Mouse (Mus musculus) lung, adult 2 months (tissue): ENCODE data around the gene Tead1. TPM values are rescaled to one million over a fixed set of nuclear protein-coding genes. Genes with fewer than 3 reads are reported as not detected.

ENCODE experiments used
- DNase-seq: peaks from one replicate; pipeline ENCODE4 v3.0.0; 2022
- H3K4me1 ChIP-seq: fragments of 200-500 bp; 2 replicates; pipeline ENCODE4 v1.6.1; 2011; ENCODE audit warnings: low read length; ENCODE audit not compliant: control insufficient read depth, insufficient read depth
- H3K4me3 ChIP-seq: fragments of 200-500 bp; replicated peaks from 2 replicates; pipeline ENCODE3; 2011; ENCODE audit warnings: low read depth, mild to moderate bottlenecking, control low read depth, low read length; ENCODE audit errors: extremely low read depth
- CTCF ChIP-seq: fragments of 200-500 bp; IDR thresholded peaks from 2 replicates; pipeline ENCODE4 v1.5.1; 2011; ENCODE audit warnings: mild to moderate bottlenecking, low read length, control low read depth; ENCODE audit not compliant: insufficient read depth
- POLR2A ChIP-seq: fragments of 200-500 bp; IDR thresholded peaks from 2 replicates; pipeline ENCODE4 v1.6.1; 2011; ENCODE audit warnings: low read depth, mild to moderate bottlenecking, control low read depth, low read length, borderline replicate concordance; ENCODE audit errors: extremely low read depth
- WGBS: fragments of 180-500 bp; shearing (Covaris S2); methylation state at CpG from one replicate; pipeline ENCODE4 v1.1.7; 2018; 5-methylcytosine and 5-hydroxymethylcytosine counted together
- polyA plus RNA-seq: library from polyadenylated mRNA; depleted of rRNA; stranded (reverse); fragments of >200 nt; gene quantifications from 2 replicates; pipeline ENCODE4 v1.2.3, GENCODE M21; 2012

Gene Tead1
- polyA plus RNA-seq, 1 experiment, result 45.9 TPM

DNA sequence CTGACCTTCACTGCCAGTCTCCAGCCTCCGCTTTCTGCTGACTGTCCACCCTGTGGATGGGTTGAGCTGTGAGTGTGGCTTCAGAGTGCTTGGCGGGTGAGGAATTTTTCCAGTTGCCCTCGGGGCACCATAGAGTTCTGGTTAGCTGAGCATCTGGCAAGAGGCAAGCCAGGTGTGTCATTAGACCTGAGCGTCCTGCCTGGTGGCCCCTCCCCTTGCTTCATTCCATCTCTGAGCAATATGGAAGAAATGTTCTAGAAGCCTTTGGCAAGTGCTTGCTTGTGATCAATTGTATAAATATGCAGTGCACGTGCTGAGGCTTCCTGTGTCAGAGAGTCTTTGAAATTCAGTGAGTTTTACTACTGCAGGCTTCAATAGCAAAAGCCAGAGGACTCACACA lies 21.0 kb downstream of the Tead1 start:
- TF ChIP-seq CTCF, result no peak
- no peak for TF ChIP-seq POLR2A
- WGBS, result 60% methylated on average over 5 of the region's 5 CpGs
- no peak for DNase-seq
- H3K4me1 ChIP-seq, result peaks cover 10% of the 10 kb centered on the region
- H3K4me3 ChIP-seq, result no peak overlapping the region

DNA sequence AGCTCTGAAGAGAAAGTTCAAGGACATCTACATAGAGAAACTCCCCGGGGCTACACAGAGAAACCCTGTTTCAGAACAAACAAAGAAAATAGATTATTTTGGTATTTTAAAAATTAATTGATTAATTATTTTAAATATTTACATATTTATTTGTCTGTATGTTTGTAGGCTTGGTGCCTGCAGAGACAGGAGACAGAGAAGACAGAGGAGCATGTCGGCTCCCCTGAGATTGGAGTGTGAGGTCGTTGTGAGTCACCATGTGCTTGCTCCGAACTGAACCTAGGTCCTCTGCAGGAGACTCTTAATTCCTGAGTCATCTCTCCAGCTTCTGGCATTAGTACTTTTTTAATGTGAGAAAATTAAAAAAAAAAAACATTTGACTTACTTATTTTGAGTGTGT lies 24.2 kb downstream of the Tead1 start:
- TF ChIP-seq POLR2A (no peak), CTCF (no peak)
- 57% methylated on average over 4 of the region's 4 CpGs for WGBS
- no peak for DNase-seq
- Histone ChIP-seq H3K4me3 (no peak overlapping the region), H3K4me1 (no peaks in the 10 kb centered on the region)

DNA sequence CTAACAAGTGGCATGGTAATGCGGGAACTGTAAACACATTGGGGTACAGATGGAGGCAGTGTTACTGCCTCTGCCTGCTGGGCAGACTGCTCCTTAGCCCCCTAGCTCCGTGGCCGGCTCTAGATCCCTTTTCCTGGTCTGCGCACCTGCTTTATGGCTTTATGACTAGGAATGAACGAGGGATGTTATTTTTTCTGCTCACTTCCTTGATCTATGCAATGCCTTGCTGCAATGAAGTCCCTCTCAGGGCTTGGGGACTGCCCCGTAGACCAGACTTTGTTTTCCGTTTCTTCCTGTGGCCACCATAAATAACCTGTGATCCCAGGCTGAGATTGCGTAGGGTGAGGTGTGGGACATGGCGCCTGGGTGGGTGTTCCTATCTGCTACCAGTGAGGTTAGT lies 26.8 kb downstream of the Tead1 start:
- no peak for DNase-seq
- TF ChIP-seq POLR2A (no peak), CTCF (no peak)
- Histone ChIP-seq H3K4me3 (no peak overlapping the region), H3K4me1 (peaks cover 4% of the 10 kb centered on the region)
- 51% methylated on average over 9 of the region's 9 CpGs for WGBS

DNA sequence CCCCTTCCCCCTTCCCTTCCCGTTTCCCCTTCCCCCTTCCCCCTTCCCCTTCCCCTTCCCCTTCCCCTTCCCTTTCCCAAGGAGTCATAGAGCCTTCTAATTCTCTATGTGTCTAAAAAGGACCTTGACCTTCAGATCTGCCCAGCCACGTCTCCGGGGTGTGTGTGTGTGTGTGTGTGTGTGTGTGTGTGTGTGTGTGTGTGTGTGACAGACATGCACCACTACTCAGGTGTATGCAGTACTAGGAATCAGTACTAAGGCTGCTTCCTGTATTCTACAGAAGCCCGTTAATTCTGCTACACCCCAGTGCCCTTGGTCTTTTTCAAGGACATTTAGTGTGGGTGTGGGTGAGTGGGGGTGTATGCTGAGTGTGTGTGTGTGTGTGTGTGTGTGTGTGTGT lies 27.6 kb downstream of the Tead1 start:
- no peak for DNase-seq
- peaks cover 6% of the 10 kb centered on the region for H3K4me1 ChIP-seq
- H3K4me3 ChIP-seq, result no peak overlapping the region
- 65% methylated on average over 3 of the region's 4 CpGs for WGBS
- TF ChIP-seq CTCF, result no peak
- TF ChIP-seq POLR2A, result no peak

DNA sequence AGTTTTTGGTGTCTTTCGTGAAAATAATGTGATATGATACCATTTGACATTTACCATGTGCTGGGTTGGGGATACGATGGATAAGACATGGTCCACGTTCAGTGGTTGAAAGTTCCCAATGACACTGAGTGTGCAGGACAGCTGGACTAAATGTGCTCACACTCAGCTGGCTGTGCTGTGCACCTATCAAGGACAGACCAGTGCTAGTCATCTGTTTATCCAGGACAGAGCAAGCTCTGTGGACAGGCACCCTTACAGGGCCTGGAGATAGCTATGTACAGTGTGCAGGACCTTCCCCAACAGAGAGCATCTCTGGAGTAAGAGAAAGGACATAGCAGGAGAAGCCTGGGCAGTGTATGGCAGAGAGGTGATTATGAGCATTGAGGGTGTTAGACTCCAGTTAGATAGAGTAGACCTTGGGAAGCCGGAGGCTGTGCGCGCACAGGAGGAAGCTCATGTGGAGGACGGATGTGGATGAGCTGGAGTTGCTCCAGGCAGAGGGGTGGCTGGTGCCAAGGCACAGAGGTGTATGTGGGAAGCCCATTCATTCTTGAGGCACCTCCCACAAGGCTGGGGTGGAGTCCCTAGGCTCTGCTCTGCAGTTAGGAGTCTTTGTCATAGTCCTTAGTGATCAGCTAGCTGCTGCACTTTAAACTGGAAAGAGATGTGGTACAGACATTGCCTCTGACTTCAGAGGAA lies 31.4 kb downstream of the Tead1 start:
- H3K4me3 ChIP-seq, result no peak overlapping the region
- WGBS, result 56% methylated on average over 7 of the region's 7 CpGs
- peaks cover 6% of the 10 kb centered on the region for H3K4me1 ChIP-seq
- TF ChIP-seq CTCF (no peak), POLR2A (no peak)
- no peak for DNase-seq

DNA sequence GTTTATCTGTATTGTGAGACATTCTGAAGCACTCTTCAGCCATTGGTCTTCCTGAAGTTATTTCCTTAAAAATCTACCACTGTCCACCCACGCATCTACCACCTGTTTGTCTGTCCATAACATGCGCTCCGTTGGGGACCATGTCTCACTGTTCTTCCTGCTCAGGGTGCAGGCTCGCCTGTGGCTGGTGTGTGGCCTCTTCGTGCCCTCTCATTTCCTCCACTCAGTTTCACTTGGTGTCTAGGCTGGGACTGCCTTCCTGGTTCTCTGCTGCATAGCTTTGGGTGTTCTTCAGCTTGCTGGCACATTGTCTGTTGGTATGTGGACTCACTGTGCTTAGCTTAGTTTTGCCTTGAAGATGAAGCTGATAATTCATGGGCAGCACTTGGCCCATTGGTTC lies 32.9 kb downstream of the Tead1 start:
- WGBS, result 61% methylated on average over 5 of the region's 5 CpGs
- TF ChIP-seq CTCF (no peak), POLR2A (no peak)

DNA sequence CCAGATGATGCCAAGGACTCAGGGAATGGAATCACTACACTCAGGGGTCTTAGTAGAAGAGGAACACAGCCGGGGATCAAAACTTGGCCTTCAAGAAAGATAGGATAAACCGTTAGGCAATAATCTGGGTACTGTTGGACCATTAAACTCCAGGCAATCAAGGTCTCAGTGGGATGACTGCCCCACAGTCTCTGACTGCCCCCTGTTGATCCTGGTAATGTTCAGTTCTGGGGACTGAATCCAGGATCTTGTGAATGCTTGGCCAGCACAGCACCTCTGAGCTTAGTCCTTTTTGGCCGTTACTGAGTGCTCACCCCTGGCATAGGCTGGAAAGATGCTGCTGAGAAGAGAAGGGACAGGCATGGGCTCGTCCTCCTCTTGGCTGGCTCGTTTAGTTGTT lies 34.4 kb downstream of the Tead1 start:
- WGBS, result 64% methylated on average over 5 of the region's 5 CpGs
- Histone ChIP-seq H3K4me1 (peaks cover 21% of the 10 kb centered on the region), H3K4me3 (no peak overlapping the region)
- DNase-seq, result no peak
- TF ChIP-seq POLR2A, result no peak
- no peak for TF ChIP-seq CTCF

More for the DNA sequence above, 32.9 kb downstream of the Tead1 start:
- DNase-seq, result no peak
- Histone ChIP-seq H3K4me1 (peaks cover 9% of the 10 kb centered on the region), H3K4me3 (no peak overlapping the region)

DNA sequence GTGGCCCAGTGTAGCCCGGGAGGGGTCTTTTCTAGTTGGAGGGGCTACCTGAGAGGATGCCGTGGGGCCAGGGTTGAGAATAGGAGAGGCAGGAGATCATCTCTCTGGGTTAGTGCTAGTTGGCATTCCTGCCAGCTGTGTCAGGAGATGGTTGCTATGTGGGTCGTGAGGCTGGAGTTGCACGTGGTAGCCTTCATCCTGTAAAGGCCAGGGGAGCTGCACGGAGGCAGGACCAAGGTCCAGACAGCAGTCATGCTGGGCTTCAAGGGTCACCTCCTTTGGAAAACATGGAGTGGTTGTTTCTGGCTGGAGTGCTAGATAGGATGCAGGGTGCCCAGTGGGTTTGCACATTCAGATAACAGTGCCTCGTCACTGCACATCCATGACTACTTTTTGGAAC lies 35.7 kb downstream of the Tead1 start:
- WGBS, result 73% methylated on average over 6 of the region's 6 CpGs
- peaks cover 21% of the 10 kb centered on the region for H3K4me1 ChIP-seq

DNA sequence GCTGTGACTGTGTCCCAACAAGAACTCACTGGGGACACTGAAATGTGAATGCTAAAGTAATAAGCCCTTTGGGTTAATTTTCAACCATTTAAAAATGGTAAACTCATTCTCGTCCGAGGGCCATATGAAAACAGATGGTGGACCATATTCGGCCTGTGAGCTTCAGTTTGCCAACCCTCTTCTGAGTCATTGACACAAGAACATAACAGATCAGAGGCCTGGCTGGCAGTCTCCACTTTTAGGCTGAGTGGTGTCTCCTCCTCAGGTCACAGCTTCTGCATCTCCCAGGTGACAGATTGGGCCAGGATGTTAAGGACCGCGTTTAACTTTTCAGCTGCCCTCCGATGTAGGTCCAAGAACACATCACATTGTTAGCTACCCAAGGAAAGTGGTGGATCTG lies 37.6 kb downstream of the Tead1 start:
- no peak for DNase-seq
- H3K4me3 ChIP-seq, result no peak overlapping the region
- H3K4me1 ChIP-seq, result peaks cover 22% of the 10 kb centered on the region
- WGBS, result 63% methylated on average over 6 of the region's 6 CpGs
- TF ChIP-seq POLR2A, result no peak
- TF ChIP-seq CTCF, result no peak

More for the DNA sequence above, 35.7 kb downstream of the Tead1 start:
- TF ChIP-seq CTCF, result no peak
- no peak for TF ChIP-seq POLR2A
- no peak overlapping the region for H3K4me3 ChIP-seq
- DNase-seq, result no peak

DNA sequence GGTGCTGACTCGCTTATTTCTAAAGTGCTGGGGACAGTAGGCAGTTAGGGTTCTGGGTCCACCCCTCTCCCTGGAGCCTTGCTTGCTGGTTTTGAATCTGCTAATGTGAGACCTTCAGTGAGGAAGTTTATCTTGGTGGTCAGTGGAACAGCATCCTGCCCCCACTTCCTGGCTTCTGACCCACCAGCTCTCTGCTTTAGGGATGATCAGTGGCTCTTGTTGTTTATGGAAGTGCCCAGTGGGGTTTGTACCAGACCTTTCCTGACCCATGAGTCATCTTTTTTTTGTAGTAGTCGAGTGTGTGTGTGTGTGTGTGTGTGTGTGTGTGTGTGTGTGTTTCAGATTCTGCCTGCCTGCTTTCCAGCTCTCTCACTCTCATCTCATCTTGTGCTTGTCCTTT lies 38.6 kb downstream of the Tead1 start:
- H3K4me1 ChIP-seq, result peaks cover 22% of the 10 kb centered on the region
- no peak for DNase-seq
- TF ChIP-seq POLR2A, result no peak
- no peak overlapping the region for H3K4me3 ChIP-seq
- 14% methylated on average over 2 of the region's 2 CpGs for WGBS
